Mouse (Mus musculus): ENCODE measurements around the gene Pik3cd.

- TF ChIP-seq GATA1 (IDR thresholded peaks at IDR 0.05; ENCODE audit: low read length): no peak
- TF ChIP-seq TAL1 (IDR thresholded peaks at IDR 0.05; ENCODE audit: low read length): no peak
These were observed 23.4 kb upstream of the Pik3cd start for GRCm38 (mm10) chr4:149725661-149726350.

Data from erythroblast, embryonic 14.5 days (primary cell).